Mouse (Mus musculus) thymus, adult 2 months (tissue): Measurements from ENCODE around the gene Gnaz. TPM values are rescaled to one million over a fixed set of nuclear protein-coding genes. Genes with fewer than 3 reads are reported as not detected.
"Not testable (repeated sequence)": the region's sequence is repeated elsewhere in the genome, so short reads cannot be mapped to it uniquely, and the experiment has no call there.

ENCODE experiments used
- DNase-seq: peaks from one replicate; pipeline ENCODE4 v3.0.0; 2021
- H3K27ac ChIP-seq: fragments of 200-500 bp; 2 replicates; pipeline ENCODE4 v1.5.1; 2012; ENCODE audit warnings: low read length, control low read depth; ENCODE audit not compliant: control insufficient read depth, insufficient read depth
- H3K27me3 ChIP-seq: fragments of 200-500 bp; 2 replicates; pipeline ENCODE4 v1.6.1; 2012; ENCODE audit warnings: mild to moderate bottlenecking, low read length, moderate library complexity, mixed read lengths; ENCODE audit not compliant: control insufficient read depth, insufficient read depth
- H3K36me3 ChIP-seq: fragments of 200-500 bp; 2 replicates; pipeline ENCODE4 v1.6.1; 2012; ENCODE audit warnings: mild to moderate bottlenecking, low read length, moderate library complexity; ENCODE audit not compliant: control insufficient read depth, insufficient read depth
- H3K4me1 ChIP-seq: fragments of 200-500 bp; replicated peaks from 2 replicates; pipeline ENCODE4 v1.6.1; 2012; ENCODE audit warnings: low read length; ENCODE audit not compliant: control insufficient read depth, insufficient read depth
- H3K4me3 ChIP-seq: fragments of 200-500 bp; 2 replicates; pipeline ENCODE4 v1.5.1; 2012; ENCODE audit warnings: mild to moderate bottlenecking, low read length, control low read depth, moderate library complexity; ENCODE audit not compliant: control insufficient read depth, insufficient read depth
- CTCF ChIP-seq: fragments of 200-500 bp; IDR thresholded peaks from 2 replicates; pipeline ENCODE4 v1.5.1; 2012; ENCODE audit warnings: mild to moderate bottlenecking, control low read depth, low read length, moderate library complexity, borderline replicate concordance; ENCODE audit not compliant: control insufficient read depth, poor library complexity, insufficient read depth; ENCODE audit errors: extremely low read depth
- POLR2A ChIP-seq: fragments of 200-500 bp; IDR thresholded peaks from 2 replicates; pipeline ENCODE4 v1.6.1; 2012; ENCODE audit warnings: mild to moderate bottlenecking, low read length, control low read depth, moderate library complexity; ENCODE audit not compliant: control insufficient read depth, poor library complexity, insufficient read depth; ENCODE audit errors: extremely low read depth
- WGBS: fragments of 180-500 bp; shearing (Covaris S2); methylation state at CpG from one replicate; pipeline ENCODE4 v1.1.7; 2018; 5-methylcytosine and 5-hydroxymethylcytosine counted together
- polyA plus RNA-seq: library from polyadenylated mRNA; depleted of rRNA; stranded (reverse); fragments of >200 nt; gene quantifications from 2 replicates; pipeline ENCODE4 v1.2.3, GENCODE M21; 2012

Gnaz gene
- polyA plus RNA-seq, 1 experiment = 0.58 TPM

- Histone ChIP-seq H3K4me3 (no peak within 1 kb of the TSS), H3K36me3 (no peaks in the 10 kb centered on the region), H3K27me3 (no peaks in the 10 kb centered on the region), H3K27ac (no peak within 1 kb of the TSS), H3K4me1 (peaks cover 6% of the 10 kb centered on the region)
- TF ChIP-seq CTCF (no peak), POLR2A (no peak)
- no peak for DNase-seq
- 61% methylated on average over 10 of the region's 10 CpGs for WGBS
Observed at GRCm38 (mm10) chr10:75032395-75032794, 65.4 kb downstream of the Gnaz start, which contains the start of gene Rsph14. Rsph14 (minus strand) TSS chr10:75032586.

DNA sequence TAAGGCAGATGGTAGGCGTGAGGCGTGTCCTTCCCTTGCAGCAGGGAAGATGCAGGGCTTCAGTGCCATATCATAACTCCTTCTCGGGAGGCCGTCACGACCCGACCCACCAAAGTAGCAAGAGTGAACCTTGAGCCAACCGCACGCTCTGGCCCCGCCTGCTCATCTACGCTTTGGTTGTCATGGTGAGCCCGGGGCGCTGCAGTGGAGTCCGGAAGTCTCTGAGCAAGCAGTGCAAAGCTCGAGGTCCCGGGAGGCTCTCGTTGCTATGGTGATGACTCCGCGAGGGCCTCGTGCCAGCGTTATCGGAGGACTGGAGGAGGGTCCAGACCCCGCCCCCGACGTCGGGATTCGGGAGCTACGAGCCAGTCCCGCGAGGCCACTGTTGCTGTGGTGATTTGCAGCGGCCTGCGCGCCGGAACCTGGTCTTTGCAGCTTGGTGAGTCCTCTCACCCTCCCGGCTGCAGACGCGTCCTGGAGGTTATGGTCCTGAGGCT is 70.0 kb downstream of the Gnaz start, which contains the start of gene Rab36:
Gene Rab36 (plus strand): TSS at position 176 of the 497 bp plus-strand sequence.
- Histone ChIP-seq H3K4me3 (peak within 1 kb of the TSS; percentile 17), H3K27me3 (no peaks in the 10 kb centered on the region), H3K4me1 (peaks cover 6% of the 10 kb centered on the region), H3K27ac (no peak within 1 kb of the TSS), H3K36me3 (no peaks in the 10 kb centered on the region)
- 3% methylated on average over 36 of the region's 36 CpGs for WGBS
- DNase-seq = peak; percentile 81
- 0 out of 2 replicates have a peak, but pooled peaks have one; percentile 21 for TF ChIP-seq POLR2A
- TF ChIP-seq CTCF = no peak

DNA sequence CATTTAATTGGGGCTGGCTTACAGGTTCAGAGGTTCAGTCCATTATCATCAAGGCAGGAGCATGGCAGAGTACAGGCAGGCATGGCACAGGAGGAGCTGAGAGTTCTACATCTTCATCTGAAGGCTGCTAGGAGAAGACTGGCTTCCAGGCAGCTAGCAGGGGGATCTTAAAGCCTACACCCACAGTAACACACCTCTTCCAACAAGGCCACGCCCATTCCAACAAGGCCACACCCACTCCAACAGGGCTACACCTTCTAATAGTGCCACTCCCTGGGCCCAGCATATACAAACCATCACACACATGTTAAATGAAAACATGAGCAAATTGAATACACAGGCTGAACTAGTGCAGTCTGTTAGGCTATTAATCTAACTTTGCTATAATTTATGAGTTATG is 75.1 kb downstream of the Gnaz start:
- H3K27ac ChIP-seq, H3K36me3 ChIP-seq, H3K4me1 ChIP-seq, H3K27me3 ChIP-seq, H3K4me3 ChIP-seq, DNase-seq: not testable (repeated sequence)
- WGBS = 31% methylated on average over 1 of the region's 1 CpGs

DNA sequence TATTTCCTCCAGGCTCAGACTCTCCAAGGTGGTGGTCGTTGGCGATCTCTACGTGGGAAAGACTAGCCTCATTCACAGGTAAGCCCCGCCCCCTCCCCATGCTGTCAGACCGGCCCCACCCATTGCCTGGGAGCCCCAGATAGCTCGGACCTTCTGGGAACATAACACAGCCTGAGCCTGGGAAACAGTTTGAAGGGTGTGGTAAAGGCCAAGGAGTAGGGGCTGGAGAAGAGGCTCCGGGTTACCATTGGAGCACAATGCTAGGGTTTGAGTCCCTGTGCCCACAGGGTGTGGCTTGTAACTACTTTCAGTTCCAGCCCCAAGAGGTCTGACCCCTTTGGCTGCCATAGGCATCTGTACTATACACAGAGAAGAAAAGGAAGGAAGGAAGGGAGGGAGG is 77.5 kb downstream of the Gnaz start:
- Histone ChIP-seq H3K27ac (no peak overlapping the region), H3K36me3 (no peaks in the 10 kb centered on the region)
- 61% methylated on average over 7 of the region's 7 CpGs for WGBS

DNA sequence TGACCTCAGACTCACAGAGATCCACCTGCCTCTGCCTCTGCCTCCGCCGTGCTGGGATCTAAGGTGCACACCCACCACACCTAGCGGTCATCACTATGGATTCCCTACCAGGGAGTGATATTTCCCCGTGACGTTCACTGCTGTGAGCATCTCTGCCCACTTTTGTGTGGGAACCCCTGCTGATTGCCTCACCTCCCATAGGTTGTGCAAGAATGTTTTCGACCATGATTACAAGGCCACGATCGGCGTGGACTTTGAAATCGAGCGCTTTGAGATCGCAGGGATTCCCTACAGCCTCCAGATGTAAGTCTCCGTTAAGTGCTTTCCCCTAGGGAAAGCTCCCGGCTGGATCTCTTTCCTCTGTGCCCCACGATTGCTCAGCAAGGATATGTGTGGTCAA is 78.9 kb downstream of the Gnaz start:
- H3K4me1 ChIP-seq = no peaks in the 10 kb centered on the region
- WGBS = 94% methylated on average over 15 of the region's 15 CpGs
- no peak for TF ChIP-seq POLR2A
- TF ChIP-seq CTCF = no peak
- H3K27me3 ChIP-seq = no peaks in the 10 kb centered on the region
- no peaks in the 10 kb centered on the region for H3K36me3 ChIP-seq
- H3K27ac ChIP-seq = no peak overlapping the region
- no peak overlapping the region for H3K4me3 ChIP-seq
- no peak for DNase-seq

More for the DNA sequence above, 77.5 kb downstream of the Gnaz start:
- Histone ChIP-seq H3K4me3 (no peak overlapping the region), H3K27me3 (no peaks in the 10 kb centered on the region), H3K4me1 (no peaks in the 10 kb centered on the region)
- TF ChIP-seq POLR2A (no peak), CTCF (no peak)
- no peak for DNase-seq

- TF ChIP-seq CTCF = no peak
- TF ChIP-seq POLR2A = no peak
- no peak overlapping the region for H3K27ac ChIP-seq
- no peaks in the 10 kb centered on the region for H3K27me3 ChIP-seq
- no peak overlapping the region for H3K4me3 ChIP-seq
- no peak for DNase-seq
- H3K4me1 ChIP-seq = no peaks in the 10 kb centered on the region
- H3K36me3 ChIP-seq = no peaks in the 10 kb centered on the region
- 95% methylated on average over 7 of the region's 7 CpGs for WGBS
Observed at GRCm38 (mm10) chr10:75048711-75049110, 81.7 kb downstream of the Gnaz start.

- TF ChIP-seq CTCF (no peak), POLR2A (no peak)
- Histone ChIP-seq H3K27me3 (no peaks in the 10 kb centered on the region), H3K4me3 (no peak overlapping the region), H3K36me3 (no peaks in the 10 kb centered on the region), H3K27ac (no peak overlapping the region), H3K4me1 (no peaks in the 10 kb centered on the region; the same call in 1 of the 2 replicates)
- no peak for DNase-seq
- WGBS = 96% methylated on average over 21 of the region's 21 CpGs
Observed at GRCm38 (mm10) chr10:75051364-75052074, 84.5 kb downstream of the Gnaz start.
